ENCODE assay signal across 22 mouse cellular contexts in genomic region chr10:88225421-88225820, GRCm38 (mm10). TPM values are rescaled to one million over a fixed set of nuclear protein-coding genes. Genes with fewer than 3 reads are reported as not detected.
DNase-seq lines count a peak whose midpoint lies in the region; ATAC-seq and TF ChIP-seq lines count a peak whose summit lies in the region.
"Had no signal": no experiment of that assay in that cellular context is flagged by ENCODE, and none has a peak within 500 bp of the region (broad histone marks: within the 10 kb centered on the region; RNA-seq: fewer than 3 reads in every experiment).

No protein-coding gene starts in this region.

- TF ChIP-seq POLR2A in heart, adult 2 months (IDR thresholded peaks at IDR 0.05; ENCODE audit: insufficient read depth, low read depth, low read length) = no peak

- TF ChIP-seq CTCF in heart, adult 2 months (IDR thresholded peaks at IDR 0.05) = no peak

- no peak overlapping the region for H3K27ac ChIP-seq in embryonic facial prominence, embryonic 14.5 days (replicated peaks; ENCODE audit: low read depth, low read length)
- H3K27ac ChIP-seq in embryonic facial prominence, embryonic 10.5 days (replicated peaks) = no peak overlapping the region
- no peak overlapping the region for H3K27ac ChIP-seq in heart, adult 2 months
- H3K27ac ChIP-seq: embryonic facial prominence, embryonic 13.5 days; forebrain, embryonic 15.5 days; heart, embryonic 13.5 days; hindbrain, embryonic 15.5 days had no signal

- H3K9ac ChIP-seq in embryonic facial prominence, embryonic 14.5 days (ENCODE audit: low read depth, low read length) = no peak overlapping the region
- no peak overlapping the region for H3K9ac ChIP-seq in heart, adult 2 months (ENCODE audit: low read depth, low read length)
- H3K9ac ChIP-seq: embryonic facial prominence, embryonic 13.5 days; forebrain, embryonic 15.5 days; heart, embryonic 13.5 days; hindbrain, embryonic 15.5 days had no signal

- no peaks in the 10 kb centered on the region for H3K79me2 ChIP-seq in heart, adult 2 months (replicated peaks; ENCODE audit: control insufficient read depth, insufficient read depth, low read length)

- ATAC-seq in embryonic facial prominence, embryonic 14.5 days (ENCODE audit: low read depth) = no peak
- ATAC-seq: activated CD4-positive, CD25-positive, alpha-beta regulatory T cell, adult 4 months; forebrain, embryonic 15.5 days; intestine, embryonic 16.5 days; Patski had no signal

- no peak for TF ChIP-seq EP300 in heart, adult 2 months (IDR thresholded peaks at IDR 0.05; ENCODE audit: insufficient read depth, low read depth, low read length)

- no peaks in the 10 kb centered on the region for H3K9me3 ChIP-seq in embryonic facial prominence, embryonic 14.5 days (ENCODE audit: control insufficient read depth, low read length)
- H3K9me3 ChIP-seq in embryonic facial prominence, embryonic 10.5 days = no peaks in the 10 kb centered on the region
- H3K9me3 ChIP-seq: forebrain, embryonic 15.5 days; heart, embryonic 13.5 days; hindbrain, embryonic 15.5 days had no signal

- H3K4me1 ChIP-seq in embryonic facial prominence, embryonic 14.5 days (ENCODE audit: control insufficient read depth, insufficient read depth, low read length) = peaks cover 4% of the 10 kb centered on the region; the same call in 1 of the 2 replicates
- peaks cover 8% of the 10 kb centered on the region for H3K4me1 ChIP-seq in embryonic facial prominence, embryonic 10.5 days
- no peaks in the 10 kb centered on the region; the same call in none of the 2 replicates for H3K4me1 ChIP-seq in heart, adult 2 months (ENCODE audit: control insufficient read depth, insufficient read depth, low read length)
- H3K4me1 ChIP-seq: forebrain, embryonic 15.5 days; hindbrain, embryonic 15.5 days had no signal

- H3K4me2 ChIP-seq in embryonic facial prominence, embryonic 14.5 days (ENCODE audit: low read depth, low read length) = no peak overlapping the region
- H3K4me2 ChIP-seq: embryonic facial prominence, embryonic 13.5 days; forebrain, embryonic 15.5 days; heart, embryonic 13.5 days; hindbrain, embryonic 15.5 days had no signal

- H3K36me3 ChIP-seq in embryonic facial prominence, embryonic 14.5 days (ENCODE audit: control insufficient read depth, insufficient read depth, low read length) = peaks cover 13% of the 10 kb centered on the region
- peaks cover 36% of the 10 kb centered on the region for H3K36me3 ChIP-seq in embryonic facial prominence, embryonic 10.5 days (replicated peaks)
- H3K36me3 ChIP-seq in heart, adult 2 months (ENCODE audit: control insufficient read depth, insufficient read depth, low read length) = no peaks in the 10 kb centered on the region

- intact Hi-C loops in heart, adult 2 months (cut with DNase I) = no loop called here

- H3K4me3 ChIP-seq in embryonic facial prominence, embryonic 14.5 days (ENCODE audit: low read depth, low read length) = no peak overlapping the region
- no peak overlapping the region for H3K4me3 ChIP-seq in embryonic facial prominence, embryonic 10.5 days
- no peak overlapping the region for H3K4me3 ChIP-seq in heart, adult 2 months
- H3K4me3 ChIP-seq: embryonic facial prominence, embryonic 13.5 days; forebrain, embryonic 15.5 days; heart, embryonic 13.5 days; hindbrain, embryonic 15.5 days had no signal

- no peaks in the 10 kb centered on the region for H3K27me3 ChIP-seq in embryonic facial prominence, embryonic 14.5 days (replicated peaks; ENCODE audit: control insufficient read depth, insufficient read depth, low read length)
- H3K27me3 ChIP-seq in embryonic facial prominence, embryonic 10.5 days (replicated peaks; ENCODE audit: low read depth, poor library complexity, severe bottlenecking) = no peaks in the 10 kb centered on the region
- no peaks in the 10 kb centered on the region for H3K27me3 ChIP-seq in heart, adult 2 months (ENCODE audit: control insufficient read depth, insufficient read depth, low read length)
- H3K27me3 ChIP-seq: CH12.LX; embryonic facial prominence, embryonic 13.5 days; forebrain, embryonic 15.5 days; heart, embryonic 13.5 days; hindbrain, embryonic 15.5 days; Patski had no signal

- WGBS in embryonic facial prominence, embryonic 14.5 days = 77% methylated on average over 5 of the region's 5 CpGs
- 90% methylated on average over 5 of the region's 5 CpGs for WGBS in embryonic facial prominence, embryonic 10.5 days
- 72% methylated on average over 5 of the region's 5 CpGs for WGBS in heart, adult 2 months

- DNase-seq in embryonic facial prominence, embryonic 14.5 days (ENCODE audit: low spot score) = peak; percentile 21
- no peak for DNase-seq in embryonic facial prominence, embryonic 10.5 days (ENCODE audit: low spot score)
- peak; percentile 15 for DNase-seq in heart, adult 8-10 months (ENCODE audit: low spot score)
- no peak for DNase-seq in heart, adult 2 months
- DNase-seq in adipocyte (ENCODE audit: low spot score) = peak; percentile 85
- DNase-seq in fat pad, adult 2 months (ENCODE audit: extremely low read depth, low read depth, low spot score) = peak; percentile 43
- DNase-seq in cerebellum, postnatal 25 days = no peak
- no peak for DNase-seq in thymus, postnatal 4 days
- DNase-seq: adrenal gland, postnatal 25 days; cerebellum, adult 2 months; cerebellum, postnatal 10 days; gastrocnemius, postnatal 25 days; heart, postnatal 36 days; kidney, adult 2 months had no signal

RNA-seq across cellular contexts. Expression of gene Washc3, which starts 24.5 kb away (rescaled TPM):
- 65.5 and 65.9 TPM in 2 replicates for polyA plus RNA-seq in embryonic facial prominence, embryonic 14.5 days (2014; fragmentation: Nextera tagmentation; extraction: Ambion mirVana)
- polyA plus RNA-seq in embryonic facial prominence, embryonic 10.5 days (2016; fragmentation: Nextera tagmentation; extraction: Ambion mirVana) = 49.3 and 50.9 TPM in 2 replicates
- total RNA-seq in heart, adult 8-10 months (2022) = 10 to 100 TPM; 31.7 to 39.8 (median 32.9) TPM
- 10 to 100 TPM; 26.5 to 34.3 TPM for total RNA-seq in heart, adult 2 months (2021)
- polyA plus RNA-seq in heart, adult 2 months (2012; rRNA removed) = 16.4 and 25.4 TPM in 2 replicates

Comparison
In these comparisons a context has a peak if more than half of its experiments do, and no peak if none do; other contexts are left out.
1. DNase-seq: peak in embryonic facial prominence, embryonic 14.5 days (single experiment), heart, adult 8-10 months (single experiment), adipocyte (single experiment) and fat pad, adult 2 months (single experiment); none in embryonic facial prominence, embryonic 10.5 days (single experiment), heart, adult 2 months (0 of 2), cerebellum, postnatal 25 days (0 of 2) and thymus, postnatal 4 days (single experiment).